Mouse (Mus musculus): ENCODE data around the gene Olfml2b. TPM values are rescaled to one million over a fixed set of nuclear protein-coding genes. Genes with fewer than 3 reads are reported as not detected.

Olfml2b gene
- total and polyA plus RNA-seq, 3 experiments = not detected

- no peaks in the 10 kb centered on the region for H3K9me3 ChIP-seq (replicated peaks; ENCODE audit: insufficient read depth, low read length)
- H3K4me3 ChIP-seq (ENCODE audit: control insufficient read depth in 1 of 2, insufficient read depth in 1 of 2, low read depth in 2 of 2, low read length in 2 of 2) = no peak overlapping the region
- no peaks in the 10 kb centered on the region for H3K36me3 ChIP-seq (ENCODE audit: control insufficient read depth in 1 of 2, insufficient read depth in 2 of 2, low read length in 2 of 2)
- no peaks in the 10 kb centered on the region for H3K4me1 ChIP-seq (ENCODE audit: control insufficient read depth in 1 of 2, insufficient read depth in 2 of 2, low read length in 2 of 2)
- no peak for TF ChIP-seq TAL1 (IDR thresholded peaks at IDR 0.05; ENCODE audit: low read length)
- no peak for TF ChIP-seq CTCF (IDR thresholded peaks at IDR 0.05 in 2 of 3, conservative IDR thresholded peaks at IDR 0.05 in 1 of 3; ENCODE audit: control insufficient read depth in 1 of 3, insufficient read depth in 1 of 3, low read depth in 2 of 3, low read length in 3 of 3, poor library complexity in 1 of 3, severe bottlenecking in 1 of 3)
- no peak for TF ChIP-seq POLR2AphosphoS2 (IDR thresholded peaks at IDR 0.05; ENCODE audit: low read length)
- no peak for TF ChIP-seq MXI1 (IDR thresholded peaks at IDR 0.05; ENCODE audit: low read depth, low read length)
- TF ChIP-seq GATA1 (IDR thresholded peaks at IDR 0.05; ENCODE audit: low read depth, low read length) = no peak
- no peak for TF ChIP-seq GABPA (IDR thresholded peaks at IDR 0.05; ENCODE audit: low read depth, low read length)
- TF ChIP-seq SIN3A (IDR thresholded peaks at IDR 0.05; ENCODE audit: low read length) = no peak
- no peak for TF ChIP-seq MAFK (IDR thresholded peaks at IDR 0.05; ENCODE audit: borderline replicate concordance, low read depth, low read length)
- no peak for TF ChIP-seq MYB (IDR thresholded peaks at IDR 0.05; ENCODE audit: low read depth, low read length)
- no peaks in the 10 kb centered on the region for H3K79me2 ChIP-seq (ENCODE audit: control insufficient read depth, insufficient read depth, low read length, poor library complexity)
- no peak overlapping the region for H3K27ac ChIP-seq (ENCODE audit: control insufficient read depth, low read depth, low read length)
- no peak overlapping the region for H3K9ac ChIP-seq (ENCODE audit: control insufficient read depth, low read depth, low read length, poor library complexity, severe bottlenecking)
- H3K27me3 ChIP-seq (ENCODE audit: control insufficient read depth in 1 of 2, insufficient read depth in 2 of 2, low read length in 2 of 2) = no peaks in the 10 kb centered on the region; a peak in 1 of 4 replicates
- DNase-seq (ENCODE audit: low read depth, low spot score) = peak; percentile 18
These were observed 50.5 kb downstream of the Olfml2b start for GRCm38 (mm10) chr1:170694821-170695291.

- no peak for DNase-seq (ENCODE audit: low read depth, low spot score)
- TF ChIP-seq TCF12 (IDR thresholded peaks at IDR 0.05; ENCODE audit: low read depth, low read length) (no peak), POLR2AphosphoS5 (IDR thresholded peaks at IDR 0.05; ENCODE audit: borderline replicate concordance, low read depth, low read length) (no peak), MXI1 (IDR thresholded peaks at IDR 0.05; ENCODE audit: low read depth, low read length) (no peak), TAL1 (IDR thresholded peaks at IDR 0.05; ENCODE audit: low read length) (no peak), NRF1 (IDR thresholded peaks at IDR 0.05; ENCODE audit: insufficient read depth, low read depth, low read length, poor library complexity, severe bottlenecking) (no peak), EP300 (IDR thresholded peaks at IDR 0.05; ENCODE audit: low read depth in 1 of 2, low read length in 2 of 2) (no peak), USF2 (IDR thresholded peaks at IDR 0.05; ENCODE audit: borderline replicate concordance in 1 of 2, insufficient read depth in 1 of 2, low read depth in 1 of 2, low read length in 2 of 2) (no peak)
- Histone ChIP-seq H3K9me3 (replicated peaks; ENCODE audit: insufficient read depth, low read length) (no peaks in the 10 kb centered on the region), H3K27ac (ENCODE audit: control insufficient read depth, low read depth, low read length) (no peak overlapping the region), H3K27me3 (ENCODE audit: control insufficient read depth in 1 of 2, insufficient read depth in 2 of 2, low read length in 2 of 2) (no peaks in the 10 kb centered on the region; a peak in 1 of 4 replicates), H3K4me1 (ENCODE audit: control insufficient read depth in 1 of 2, insufficient read depth in 2 of 2, low read length in 2 of 2) (no peaks in the 10 kb centered on the region), H3K9ac (ENCODE audit: control insufficient read depth, low read depth, low read length, poor library complexity, severe bottlenecking) (no peak overlapping the region), H3K4me3 (ENCODE audit: control insufficient read depth in 1 of 2, insufficient read depth in 1 of 2, low read depth in 2 of 2, low read length in 2 of 2) (no peak overlapping the region), H3K36me3 (ENCODE audit: control insufficient read depth in 1 of 2, insufficient read depth in 2 of 2, low read length in 2 of 2) (no peaks in the 10 kb centered on the region), H3K79me2 (ENCODE audit: control insufficient read depth, insufficient read depth, low read length, poor library complexity) (no peaks in the 10 kb centered on the region)
These were observed 51.0 kb downstream of the Olfml2b start for GRCm38 (mm10) chr1:170695326-170695725.

GRCm38 (mm10) chr1:170696996-170697395 lies 52.7 kb downstream of the Olfml2b start:
- Histone ChIP-seq H3K9ac (ENCODE audit: control insufficient read depth, low read depth, low read length, poor library complexity, severe bottlenecking) (no peak overlapping the region), H3K27ac (ENCODE audit: control insufficient read depth, low read depth, low read length) (no peak overlapping the region), H3K9me3 (replicated peaks; ENCODE audit: insufficient read depth, low read length) (no peaks in the 10 kb centered on the region), H3K4me3 (ENCODE audit: control insufficient read depth in 1 of 2, insufficient read depth in 1 of 2, low read depth in 2 of 2, low read length in 2 of 2) (no peak overlapping the region), H3K27me3 (ENCODE audit: control insufficient read depth in 1 of 2, insufficient read depth in 2 of 2, low read length in 2 of 2) (no peaks in the 10 kb centered on the region; a peak in 1 of 4 replicates), H3K36me3 (ENCODE audit: control insufficient read depth in 1 of 2, insufficient read depth in 2 of 2, low read length in 2 of 2) (no peaks in the 10 kb centered on the region), H3K4me1 (ENCODE audit: control insufficient read depth in 1 of 2, insufficient read depth in 2 of 2, low read length in 2 of 2) (no peaks in the 10 kb centered on the region), H3K79me2 (ENCODE audit: control insufficient read depth, insufficient read depth, low read length, poor library complexity) (no peaks in the 10 kb centered on the region)
- no peak for DNase-seq (ENCODE audit: low read depth, low spot score)
- TF ChIP-seq ZKSCAN1 (IDR thresholded peaks at IDR 0.05; ENCODE audit: low read depth, low read length) (no peak), RCOR1 (IDR thresholded peaks at IDR 0.05; ENCODE audit: low read depth, low read length) (no peak), GABPA (IDR thresholded peaks at IDR 0.05; ENCODE audit: low read depth, low read length) (no peak), ETS1 (IDR thresholded peaks at IDR 0.05; ENCODE audit: low read depth, low read length) (no peak), EP300 (IDR thresholded peaks at IDR 0.05; ENCODE audit: low read depth in 1 of 2, low read length in 2 of 2) (no peak), MEF2A (IDR thresholded peaks at IDR 0.05; ENCODE audit: extremely low read depth, insufficient replicate concordance, low read depth, low read length, poor library complexity, severe bottlenecking) (no peak), POLR2A (IDR thresholded peaks at IDR 0.05; ENCODE audit: control insufficient read depth in 1 of 2, insufficient read depth in 1 of 2, low read depth in 1 of 2, low read length in 2 of 2, poor library complexity in 1 of 2) (no peak)
